Mouse (Mus musculus): ENCODE results near the gene Slc12a6. TPM values are rescaled to one million over a fixed set of nuclear protein-coding genes. Genes with fewer than 3 reads are reported as not detected.

Slc12a6 gene
- polyA plus RNA-seq, 1 experiment from 2014 or later, result 13.7 TPM

GRCm38 (mm10) chr2:112292823-112293222, 27.2 kb downstream of the Slc12a6 start:
- no peaks in the 10 kb centered on the region for H3K9me3 ChIP-seq (ENCODE audit: control insufficient read depth, low read length)
- H3K27me3 ChIP-seq (ENCODE audit: control insufficient read depth, insufficient read depth, low read length), result no peaks in the 10 kb centered on the region
- no peak overlapping the region for H3K4me3 ChIP-seq (ENCODE audit: low read depth, low read length)
- ATAC-seq (ENCODE audit: low FRiP score) (no peak), DNase-seq (ENCODE audit: low spot score) (no peak)
- H3K4me2 ChIP-seq (replicated peaks; ENCODE audit: low read depth, low read length), result no peak overlapping the region
- H3K27ac ChIP-seq (ENCODE audit: low read depth, low read length), result no peak overlapping the region
- no peaks in the 10 kb centered on the region for H3K36me3 ChIP-seq (ENCODE audit: control insufficient read depth, insufficient read depth, low read length)
- WGBS, result 91% methylated on average over 2 of the region's 2 CpGs
- no peaks in the 10 kb centered on the region for H3K4me1 ChIP-seq (replicated peaks; ENCODE audit: control insufficient read depth, insufficient read depth, low read length)
- H3K9ac ChIP-seq (ENCODE audit: low read depth, low read length), result no peak overlapping the region

GRCm38 (mm10) chr2:112296211-112296610, 30.6 kb downstream of the Slc12a6 start:
- Histone ChIP-seq H3K27me3 (ENCODE audit: control insufficient read depth, insufficient read depth, low read length) (no peaks in the 10 kb centered on the region), H3K4me2 (replicated peaks; ENCODE audit: low read depth, low read length) (no peak overlapping the region), H3K9me3 (ENCODE audit: control insufficient read depth, low read length) (no peaks in the 10 kb centered on the region), H3K27ac (ENCODE audit: low read depth, low read length) (no peak overlapping the region), H3K4me3 (ENCODE audit: low read depth, low read length) (no peak overlapping the region), H3K4me1 (replicated peaks; ENCODE audit: control insufficient read depth, insufficient read depth, low read length) (no peaks in the 10 kb centered on the region), H3K9ac (ENCODE audit: low read depth, low read length) (no peak overlapping the region), H3K36me3 (ENCODE audit: control insufficient read depth, insufficient read depth, low read length) (no peaks in the 10 kb centered on the region)
- no peak for ATAC-seq (ENCODE audit: low FRiP score)
- DNase-seq (ENCODE audit: low spot score), result no peak
- WGBS, result 92% methylated on average over 3 of the region's 3 CpGs

- no peak overlapping the region for H3K4me3 ChIP-seq (ENCODE audit: low read depth, low read length)
- WGBS, result 89% methylated on average over 4 of the region's 4 CpGs
- H3K27me3 ChIP-seq (ENCODE audit: control insufficient read depth, insufficient read depth, low read length), result no peaks in the 10 kb centered on the region
- no peaks in the 10 kb centered on the region for H3K4me1 ChIP-seq (replicated peaks; ENCODE audit: control insufficient read depth, insufficient read depth, low read length)
- no peak overlapping the region for H3K27ac ChIP-seq (ENCODE audit: low read depth, low read length)
- no peak overlapping the region for H3K4me2 ChIP-seq (replicated peaks; ENCODE audit: low read depth, low read length)
- DNase-seq (ENCODE audit: low spot score) (no peak), ATAC-seq (ENCODE audit: low FRiP score) (no peak)
- no peaks in the 10 kb centered on the region for H3K36me3 ChIP-seq (ENCODE audit: control insufficient read depth, insufficient read depth, low read length)
- H3K9me3 ChIP-seq (ENCODE audit: control insufficient read depth, low read length), result no peaks in the 10 kb centered on the region
- no peak overlapping the region for H3K9ac ChIP-seq (ENCODE audit: low read depth, low read length)
Observed at GRCm38 (mm10) chr2:112298221-112298620, 32.6 kb downstream of the Slc12a6 start.

GRCm38 (mm10) chr2:112308671-112309070, 43.0 kb downstream of the Slc12a6 start:
- DNase-seq (ENCODE audit: low spot score), result no peak
- H3K36me3 ChIP-seq (ENCODE audit: control insufficient read depth, insufficient read depth, low read length), result no peaks in the 10 kb centered on the region
- H3K27ac ChIP-seq (ENCODE audit: low read depth, low read length), result no peak overlapping the region
- ATAC-seq (ENCODE audit: low FRiP score), result no peak
- no peak overlapping the region for H3K9ac ChIP-seq (ENCODE audit: low read depth, low read length)
- no peaks in the 10 kb centered on the region for H3K9me3 ChIP-seq (ENCODE audit: control insufficient read depth, low read length)
- no peaks in the 10 kb centered on the region for H3K4me1 ChIP-seq (replicated peaks; ENCODE audit: control insufficient read depth, insufficient read depth, low read length)
- no peak overlapping the region for H3K4me2 ChIP-seq (replicated peaks; ENCODE audit: low read depth, low read length)
- 97% methylated on average over 3 of the region's 3 CpGs for WGBS
- H3K4me3 ChIP-seq (ENCODE audit: low read depth, low read length), result no peak overlapping the region
- no peaks in the 10 kb centered on the region for H3K27me3 ChIP-seq (ENCODE audit: control insufficient read depth, insufficient read depth, low read length)

GRCm38 (mm10) chr2:112309161-112309600, 43.6 kb downstream of the Slc12a6 start:
- 82% methylated on average over 10 of the region's 10 CpGs for WGBS
- no peak for ATAC-seq (ENCODE audit: low FRiP score)
- no peaks in the 10 kb centered on the region for H3K27me3 ChIP-seq (ENCODE audit: control insufficient read depth, insufficient read depth, low read length)
- no peaks in the 10 kb centered on the region for H3K4me1 ChIP-seq (replicated peaks; ENCODE audit: control insufficient read depth, insufficient read depth, low read length)
- no peak overlapping the region for H3K27ac ChIP-seq (ENCODE audit: low read depth, low read length)
- no peak overlapping the region for H3K9ac ChIP-seq (ENCODE audit: low read depth, low read length)
- DNase-seq (ENCODE audit: low spot score), result no peak
- no peaks in the 10 kb centered on the region for H3K9me3 ChIP-seq (ENCODE audit: control insufficient read depth, low read length)
- no peak overlapping the region for H3K4me2 ChIP-seq (replicated peaks; ENCODE audit: low read depth, low read length)
- H3K36me3 ChIP-seq (ENCODE audit: control insufficient read depth, insufficient read depth, low read length), result no peaks in the 10 kb centered on the region
- H3K4me3 ChIP-seq (ENCODE audit: low read depth, low read length), result no peak overlapping the region

GRCm38 (mm10) chr2:112315638-112316037, 50.0 kb downstream of the Slc12a6 start:
- Histone ChIP-seq H3K4me3 (ENCODE audit: low read depth, low read length) (no peak overlapping the region), H3K9me3 (ENCODE audit: control insufficient read depth, low read length) (no peaks in the 10 kb centered on the region), H3K27me3 (ENCODE audit: control insufficient read depth, insufficient read depth, low read length) (no peaks in the 10 kb centered on the region), H3K4me1 (replicated peaks; ENCODE audit: control insufficient read depth, insufficient read depth, low read length) (no peaks in the 10 kb centered on the region), H3K36me3 (ENCODE audit: control insufficient read depth, insufficient read depth, low read length) (no peaks in the 10 kb centered on the region), H3K9ac (ENCODE audit: low read depth, low read length) (no peak overlapping the region), H3K27ac (ENCODE audit: low read depth, low read length) (no peak overlapping the region), H3K4me2 (replicated peaks; ENCODE audit: low read depth, low read length) (no peak overlapping the region)
- ATAC-seq (ENCODE audit: low FRiP score) (no peak), DNase-seq (ENCODE audit: low spot score) (no peak)
- WGBS, result 82% methylated on average over 7 of the region's 7 CpGs

GRCm38 (mm10) chr2:112318227-112318626, 52.6 kb downstream of the Slc12a6 start:
- WGBS, result 94% methylated on average over 2 of the region's 2 CpGs
- H3K36me3 ChIP-seq (ENCODE audit: control insufficient read depth, insufficient read depth, low read length), result no peaks in the 10 kb centered on the region
- no peak overlapping the region for H3K9ac ChIP-seq (ENCODE audit: low read depth, low read length)
- H3K9me3 ChIP-seq (ENCODE audit: control insufficient read depth, low read length), result no peaks in the 10 kb centered on the region
- H3K4me1 ChIP-seq (replicated peaks; ENCODE audit: control insufficient read depth, insufficient read depth, low read length), result no peaks in the 10 kb centered on the region
- H3K4me3 ChIP-seq (ENCODE audit: low read depth, low read length), result no peak overlapping the region
- no peak overlapping the region for H3K27ac ChIP-seq (ENCODE audit: low read depth, low read length)
- no peak for ATAC-seq (ENCODE audit: low FRiP score)
- no peak overlapping the region for H3K4me2 ChIP-seq (replicated peaks; ENCODE audit: low read depth, low read length)
- no peaks in the 10 kb centered on the region for H3K27me3 ChIP-seq (ENCODE audit: control insufficient read depth, insufficient read depth, low read length)
- no peak for DNase-seq (ENCODE audit: low spot score)

- Histone ChIP-seq H3K27ac (ENCODE audit: low read depth, low read length) (no peak overlapping the region), H3K4me3 (ENCODE audit: low read depth, low read length) (no peak overlapping the region), H3K4me2 (replicated peaks; ENCODE audit: low read depth, low read length) (no peak overlapping the region), H3K27me3 (ENCODE audit: control insufficient read depth, insufficient read depth, low read length) (no peaks in the 10 kb centered on the region), H3K9me3 (ENCODE audit: control insufficient read depth, low read length) (no peaks in the 10 kb centered on the region), H3K9ac (ENCODE audit: low read depth, low read length) (no peak overlapping the region), H3K4me1 (replicated peaks; ENCODE audit: control insufficient read depth, insufficient read depth, low read length) (no peaks in the 10 kb centered on the region), H3K36me3 (ENCODE audit: control insufficient read depth, insufficient read depth, low read length) (no peaks in the 10 kb centered on the region)
- WGBS, result 85% methylated on average over 7 of the region's 7 CpGs
- DNase-seq (ENCODE audit: low spot score), result no peak
- no peak for ATAC-seq (ENCODE audit: low FRiP score)
Observed at GRCm38 (mm10) chr2:112318905-112319304, 53.3 kb downstream of the Slc12a6 start.

- 88% methylated on average over 11 of the region's 11 CpGs for WGBS
- no peak overlapping the region for H3K4me3 ChIP-seq (ENCODE audit: low read depth, low read length)
- ATAC-seq (ENCODE audit: low FRiP score), result no peak
- DNase-seq (ENCODE audit: low spot score), result no peak
- H3K4me1 ChIP-seq (replicated peaks; ENCODE audit: control insufficient read depth, insufficient read depth, low read length), result no peaks in the 10 kb centered on the region
- no peak overlapping the region for H3K4me2 ChIP-seq (replicated peaks; ENCODE audit: low read depth, low read length)
- H3K27me3 ChIP-seq (ENCODE audit: control insufficient read depth, insufficient read depth, low read length), result no peaks in the 10 kb centered on the region
- H3K36me3 ChIP-seq (ENCODE audit: control insufficient read depth, insufficient read depth, low read length), result no peaks in the 10 kb centered on the region
- H3K27ac ChIP-seq (ENCODE audit: low read depth, low read length), result no peak overlapping the region
- H3K9me3 ChIP-seq (ENCODE audit: control insufficient read depth, low read length), result no peaks in the 10 kb centered on the region
- H3K9ac ChIP-seq (ENCODE audit: low read depth, low read length), result no peak overlapping the region
Observed at GRCm38 (mm10) chr2:112328069-112328777, 62.6 kb downstream of the Slc12a6 start.
